Mouse (Mus musculus): ENCODE data around the gene Fancc. TPM values are rescaled to one million over a fixed set of nuclear protein-coding genes. Genes with fewer than 3 reads are reported as not detected.

The Fancc gene
- polyA plus RNA-seq, 1 experiment = 14.7 TPM

DNA sequence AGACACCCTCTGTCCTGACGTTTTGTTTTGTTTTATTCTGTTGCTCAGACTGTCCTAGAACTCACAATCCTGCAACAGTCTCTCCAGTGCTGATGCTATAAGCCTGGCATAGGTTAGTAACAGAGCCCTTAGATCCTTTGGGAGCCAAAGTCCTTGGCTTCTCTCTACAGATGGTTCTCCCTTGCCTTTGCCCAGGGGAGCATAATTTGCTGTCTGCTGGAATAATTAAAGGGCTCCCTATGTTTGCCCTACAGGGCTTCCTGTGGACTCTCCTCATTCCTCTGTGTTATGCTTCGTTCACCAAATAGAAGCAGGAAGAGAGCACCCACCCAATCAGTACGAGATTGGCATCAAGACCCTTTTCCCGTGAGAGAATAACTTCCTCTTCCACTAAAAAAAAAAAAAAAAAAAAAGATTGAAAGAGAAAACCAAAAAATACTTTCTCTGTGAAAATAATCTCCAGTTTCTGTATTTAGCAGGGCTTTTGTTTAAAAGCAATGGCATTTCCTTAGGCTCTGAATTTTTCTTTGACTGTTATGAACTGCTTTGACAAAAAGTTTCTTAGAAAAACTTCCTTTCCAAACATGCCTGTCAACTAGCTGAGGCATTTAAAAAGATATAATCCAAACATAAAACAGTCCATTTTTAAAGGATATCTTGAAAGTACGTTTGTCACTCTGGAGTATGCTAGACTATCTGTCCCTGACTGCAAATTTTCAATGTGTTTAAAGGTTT, 260.8 kb downstream of the Fancc start:
- Histone ChIP-seq H3K36me3 (ENCODE audit: control insufficient read depth, insufficient read depth, low read length) (no peaks in the 10 kb centered on the region), H3K27me3 (ENCODE audit: control insufficient read depth, insufficient read depth, low read length) (no peaks in the 10 kb centered on the region), H3K4me3 (ENCODE audit: control insufficient read depth, insufficient read depth, low read length) (no peak overlapping the region), H3K4me1 (replicated peaks; ENCODE audit: control insufficient read depth, insufficient read depth, low read length) (peaks cover 6% of the 10 kb centered on the region), H3K27ac (ENCODE audit: control insufficient read depth, insufficient read depth, low read length) (no peak overlapping the region)
- no peak for DNase-seq
- 37% methylated on average over 5 of the region's 5 CpGs for WGBS
- TF ChIP-seq POLR2A (IDR thresholded peaks at IDR 0.05; ENCODE audit: control insufficient read depth, extremely low read depth, insufficient read depth, low read length, poor library complexity) (no peak), CTCF (IDR thresholded peaks at IDR 0.05; ENCODE audit: borderline replicate concordance, control insufficient read depth, extremely low read depth, insufficient read depth, low read length, poor library complexity) (no peak)

DNA sequence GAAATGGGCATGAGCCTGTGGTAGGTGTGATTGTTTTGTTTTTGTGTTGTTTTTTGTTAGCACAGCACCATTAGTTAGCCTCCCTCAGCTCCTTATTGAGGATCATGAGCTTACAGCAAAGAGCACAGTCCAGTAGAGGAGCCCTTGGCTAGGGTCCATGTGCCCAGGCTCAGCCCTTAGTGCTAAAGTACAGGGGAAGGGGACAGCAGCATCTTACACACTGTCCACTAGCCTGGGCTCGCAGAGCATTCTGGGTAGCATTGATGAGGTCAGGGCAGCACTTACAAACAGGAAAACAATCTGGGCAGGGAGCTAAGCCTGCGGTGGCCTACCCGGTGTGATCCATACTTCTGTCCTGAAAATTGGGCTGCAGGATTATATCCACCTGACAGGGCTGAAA, 261.5 kb downstream of the Fancc start:
- no peak for TF ChIP-seq POLR2A (IDR thresholded peaks at IDR 0.05; ENCODE audit: control insufficient read depth, extremely low read depth, insufficient read depth, low read length, poor library complexity)
- TF ChIP-seq CTCF (IDR thresholded peaks at IDR 0.05; ENCODE audit: borderline replicate concordance, control insufficient read depth, extremely low read depth, insufficient read depth, low read length, poor library complexity) = no peak
- H3K4me3 ChIP-seq (ENCODE audit: control insufficient read depth, insufficient read depth, low read length) = no peak overlapping the region
- H3K4me1 ChIP-seq (replicated peaks; ENCODE audit: control insufficient read depth, insufficient read depth, low read length) = peaks cover 3% of the 10 kb centered on the region
- no peak overlapping the region for H3K27ac ChIP-seq (ENCODE audit: control insufficient read depth, insufficient read depth, low read length)
- no peak for DNase-seq
- H3K27me3 ChIP-seq (ENCODE audit: control insufficient read depth, insufficient read depth, low read length) = no peaks in the 10 kb centered on the region
- no peaks in the 10 kb centered on the region for H3K36me3 ChIP-seq (ENCODE audit: control insufficient read depth, insufficient read depth, low read length)
- WGBS = 99% methylated on average over 3 of the region's 3 CpGs

Other genes with a start within 250 kb of the Fancc start
- 27.2 and 30.2 TPM in 2 replicates for gene Ptch1, start 76.3 kb upstream of the Fancc start, polyA plus RNA-seq (2012; rRNA removed)